Mouse (Mus musculus) G1E (cell line): ENCODE results near the gene Tescl. TPM values are rescaled to one million over a fixed set of nuclear protein-coding genes. Genes with fewer than 3 reads are reported as not detected.
A peak's percentile ranks its signal among the peaks of the same experiment; 100 is the strongest.

Source experiments
- ATAC-seq: 2 replicates; pipeline ENCODE4 v1.8.0; 2016; ENCODE audit warnings: mild to moderate bottlenecking; ENCODE audit not compliant: insufficient number of reproducible peaks, poor library complexity, low FRiP score, severe bottlenecking; ENCODE audit errors: extremely low read depth
- DNase-seq: peaks from one replicate; pipeline ENCODE4 v3.0.0; 2012; ENCODE audit warnings: low spot score
- H3K27me3 ChIP-seq: 2 replicates; pipeline ENCODE4 v1.6.1; 2012; ENCODE audit warnings: mild to moderate bottlenecking, low read length, inconsistent platforms; ENCODE audit not compliant: insufficient read depth
- H3K36me3 ChIP-seq: replicated peaks from 2 replicates; pipeline ENCODE3; 2012; ENCODE audit warnings: mild to moderate bottlenecking, inconsistent platforms
- H3K4me1 ChIP-seq: 2 replicates; pipeline ENCODE4 v1.6.1; 2012; ENCODE audit warnings: low read depth, low read length, inconsistent platforms, mixed read lengths; ENCODE audit not compliant: insufficient read depth
- H3K4me3 ChIP-seq: 2 replicates; pipeline ENCODE4 v1.5.1; 2012; ENCODE audit warnings: low read depth, mild to moderate bottlenecking, inconsistent platforms, low read length, moderate library complexity, mixed read lengths
- H3K9me3 ChIP-seq: replicated peaks from 2 replicates; pipeline ENCODE4 v1.6.1; 2012; ENCODE audit warnings: inconsistent platforms
- CTCF ChIP-seq: IDR thresholded peaks from 2 replicates; pipeline ENCODE4 v1.5.1; 2012; ENCODE audit warnings: low read depth, low read length, inconsistent platforms, mixed read lengths
- GATA1 ChIP-seq: IDR thresholded peaks from 2 replicates; pipeline ENCODE4 v1.6.1; 2012; ENCODE audit warnings: borderline replicate concordance, low read length, inconsistent platforms, mixed read lengths
- GATA2 ChIP-seq: IDR thresholded peaks from 2 replicates; pipeline ENCODE4 v1.6.1; 2012; ENCODE audit warnings: low read depth, low read length, inconsistent platforms, borderline replicate concordance
- POLR2AphosphoS5 ChIP-seq: IDR thresholded peaks from 2 replicates; pipeline ENCODE4 v1.6.1; 2012; ENCODE audit warnings: low read depth, low read length, inconsistent platforms; ENCODE audit not compliant: insufficient replicate concordance
- TAL1 ChIP-seq: conservative IDR thresholded peaks from 2 replicates; pipeline ENCODE4 v1.6.1; 2012; ENCODE audit warnings: low read depth, low read length, inconsistent platforms, mixed read lengths
- polyA plus RNA-seq: library from polyadenylated mRNA; stranded (reverse); fragments of >175 nt; gene quantifications from 2 replicates; pipeline ENCODE4 v1.2.3, GENCODE M21; 2012
- total RNA-seq, 2 experiments: library from RNA; stranded (forward) in 1 of 2; stranded (reverse) in 1 of 2; fragments of 200-1000 nt in 1 of 2; fragments of >200 nt in 1 of 2; fragmentation: Nextera tagmentation in 1 of 2; gene quantifications; 2 replicates each; pipeline ENCODE4 v1.2.3; 2014 to 2017

Tescl gene
- total and polyA plus RNA-seq, 3 experiments, result not detected

- Histone ChIP-seq H3K9me3 (no peaks in the 10 kb centered on the region), H3K4me1 (peaks cover 17% of the 10 kb centered on the region), H3K27me3 (peaks cover 10% of the 10 kb centered on the region), H3K36me3 (peaks cover 36% of the 10 kb centered on the region), H3K4me3 (peak overlapping the region; percentile 74)
- TF ChIP-seq GATA1 (no peak), GATA2 (no peak), TAL1 (no peak), POLR2AphosphoS5 (no peak), CTCF (no peak)
- DNase-seq (no peak), ATAC-seq (no peak)
Measured at GRCm38 (mm10) chr7:24315726-24316566, 17.8 kb downstream of the Tescl start.

- ATAC-seq (no peak), DNase-seq (no peak)
- Histone ChIP-seq H3K4me1 (peaks cover 20% of the 10 kb centered on the region), H3K9me3 (no peaks in the 10 kb centered on the region; the same call in 1 of the 2 replicates), H3K4me3 (no peak within 1 kb of the TSS), H3K27me3 (no peaks in the 10 kb centered on the region), H3K36me3 (peaks cover 48% of the 10 kb centered on the region)
- TF ChIP-seq CTCF (no peak), POLR2AphosphoS5 (no peak), TAL1 (no peak), GATA2 (no peak), GATA1 (no peak)
Measured at GRCm38 (mm10) chr7:24300771-24301282, 32.9 kb downstream of the Tescl start, which contains the start of gene Zfp61. Zfp61 (minus strand) TSS chr7:24301232.

- H3K4me3 ChIP-seq, result peak overlapping the region; percentile 54; the same call in 1 of the 2 replicates
- DNase-seq (no peak), ATAC-seq (no peak)
- TF ChIP-seq CTCF, result no peak
- no peak for TF ChIP-seq POLR2AphosphoS5
- no peak for TF ChIP-seq GATA2
- TF ChIP-seq TAL1, result no peak
- no peak for TF ChIP-seq GATA1
- peaks cover 55% of the 10 kb centered on the region for H3K36me3 ChIP-seq
- H3K4me1 ChIP-seq, result peaks cover 20% of the 10 kb centered on the region
- H3K9me3 ChIP-seq, result no peaks in the 10 kb centered on the region; the same call in 1 of the 2 replicates
- no peaks in the 10 kb centered on the region for H3K27me3 ChIP-seq
Measured at GRCm38 (mm10) chr7:24299823-24300481, 33.8 kb downstream of the Tescl start.

GRCm38 (mm10) chr7:24298973-24299708 is 34.6 kb downstream of the Tescl start:
- TF ChIP-seq GATA1, result no peak
- no peak for TF ChIP-seq POLR2AphosphoS5
- TF ChIP-seq TAL1, result no peak
- no peak for TF ChIP-seq CTCF
- no peak for TF ChIP-seq GATA2
- Histone ChIP-seq H3K9me3 (no peaks in the 10 kb centered on the region; the same call in 1 of the 2 replicates), H3K4me3 (peak overlapping the region; percentile 81), H3K36me3 (peaks cover 59% of the 10 kb centered on the region), H3K27me3 (no peaks in the 10 kb centered on the region), H3K4me1 (peaks cover 20% of the 10 kb centered on the region)
- peak; percentile 71 for DNase-seq
- ATAC-seq, result peak; percentile 77

- Histone ChIP-seq H3K4me3 (peak overlapping the region; percentile 81), H3K9me3 (no peaks in the 10 kb centered on the region; the same call in 1 of the 2 replicates), H3K36me3 (peaks cover 63% of the 10 kb centered on the region), H3K4me1 (peaks cover 20% of the 10 kb centered on the region), H3K27me3 (no peaks in the 10 kb centered on the region)
- DNase-seq (peak; percentile 9), ATAC-seq (no peak)
- no peak for TF ChIP-seq POLR2AphosphoS5
- TF ChIP-seq GATA2, result no peak
- no peak for TF ChIP-seq GATA1
- no peak for TF ChIP-seq CTCF
- TF ChIP-seq TAL1, result no peak
Measured at GRCm38 (mm10) chr7:24298635-24298972, 35.1 kb downstream of the Tescl start.
